Mouse (Mus musculus) MEL (cell line): Measurements from ENCODE around the gene Vmn1r198. TPM values are rescaled to one million over a fixed set of nuclear protein-coding genes. Genes with fewer than 3 reads are reported as not detected.
"Not testable (repeated sequence)": the region's sequence is repeated elsewhere in the genome, so short reads cannot be mapped to it uniquely, and the experiment has no call there.

ENCODE experiments used
- DNase-seq: peaks from one replicate; pipeline ENCODE4 v3.0.0; 2011; ENCODE audit warnings: low read depth, low spot score
- H3K27ac ChIP-seq: 2 replicates; pipeline ENCODE4 v1.5.1; 2012; ENCODE audit warnings: low read depth, mild to moderate bottlenecking, control low read depth, low read length, moderate library complexity; ENCODE audit not compliant: control insufficient read depth
- H3K27me3 ChIP-seq, 2 experiments: fragments of 150-350 bp in 1 of 2; sonication (generic) in 1 of 2; 2 replicates each; pipeline ENCODE4 v1.6.1; 2012; ENCODE audit warnings: low read length in 2 of 2, mild to moderate bottlenecking in 2 of 2, improper control_type of control experiment in 1 of 2, moderate library complexity in 1 of 2; ENCODE audit not compliant: insufficient read depth in 2 of 2, control insufficient read depth in 1 of 2
- H3K36me3 ChIP-seq, 2 experiments: 2 replicates each; pipeline ENCODE4 v1.6.1; 2012 to 2014; ENCODE audit warnings: low read length in 2 of 2, improper control_type of control experiment in 1 of 2, inconsistent platforms in 1 of 2, mild to moderate bottlenecking in 1 of 2; ENCODE audit not compliant: insufficient read depth in 2 of 2, control insufficient read depth in 1 of 2
- H3K4me1 ChIP-seq, 2 experiments: fragments of 150-350 bp in 1 of 2; sonication (generic) in 1 of 2; 2 replicates each; pipeline ENCODE4 v1.6.1; 2012; ENCODE audit warnings: low read length in 2 of 2, improper control_type of control experiment in 1 of 2, mild to moderate bottlenecking in 1 of 2; ENCODE audit not compliant: insufficient read depth in 2 of 2, control insufficient read depth in 1 of 2
- H3K4me3 ChIP-seq, 2 experiments: fragments of 150-350 bp in 1 of 2; sonication (generic) in 1 of 2; 2 replicates each; pipeline ENCODE4 v1.5.1; 2012; ENCODE audit warnings: low read depth in 2 of 2, low read length in 2 of 2, mild to moderate bottlenecking in 2 of 2, moderate library complexity in 2 of 2, control low read depth in 1 of 2, improper control_type of control experiment in 1 of 2; ENCODE audit not compliant: control insufficient read depth in 1 of 2, insufficient read depth in 1 of 2
- H3K79me2 ChIP-seq: 2 replicates; pipeline ENCODE4 v1.6.1; 2012; ENCODE audit warnings: mild to moderate bottlenecking, low read length, moderate library complexity; ENCODE audit not compliant: control insufficient read depth, poor library complexity, insufficient read depth
- H3K9ac ChIP-seq: 2 replicates; pipeline ENCODE4 v1.6.1; 2012; ENCODE audit warnings: low read depth, mild to moderate bottlenecking, control low read depth, low read length, moderate library complexity; ENCODE audit not compliant: control insufficient read depth, poor library complexity, severe bottlenecking
- H3K9me3 ChIP-seq: fragments of 150-350 bp; sonication (generic); replicated peaks from 2 replicates; pipeline ENCODE4 v1.6.1; 2012; ENCODE audit warnings: mild to moderate bottlenecking, low read length, improper control_type of control experiment, moderate library complexity; ENCODE audit not compliant: insufficient read depth
- BHLHE40 ChIP-seq: IDR thresholded peaks from 2 replicates; pipeline ENCODE4 v1.6.1; 2012; ENCODE audit warnings: low read depth, mild to moderate bottlenecking, inconsistent platforms, low read length, improper control_type of control experiment, borderline replicate concordance
- CHD1 ChIP-seq: IDR thresholded peaks from 2 replicates; pipeline ENCODE4 v1.6.1; 2012; ENCODE audit warnings: low read depth, mild to moderate bottlenecking, inconsistent platforms, low read length, improper control_type of control experiment
- CTCF ChIP-seq, 3 experiments: IDR thresholded peaks in 2 of 3; conservative IDR thresholded peaks in 1 of 3; 2 replicates each; pipeline ENCODE4 v1.5.1; 2011 to 2012; ENCODE audit warnings: low read length in 3 of 3, low read depth in 2 of 3, mild to moderate bottlenecking in 2 of 3, improper control_type of control experiment in 1 of 3, inconsistent platforms in 1 of 3, mixed read lengths in 1 of 3, moderate library complexity in 1 of 3; ENCODE audit not compliant: control insufficient read depth in 1 of 3, insufficient read depth in 1 of 3, poor library complexity in 1 of 3, severe bottlenecking in 1 of 3
- E2F4 ChIP-seq: IDR thresholded peaks from 2 replicates; pipeline ENCODE4 v1.6.1; 2011; ENCODE audit warnings: low read depth, low read length, improper control_type of control experiment, borderline replicate concordance
- ELF1 ChIP-seq: IDR thresholded peaks from 2 replicates; pipeline ENCODE4 v1.6.1; 2014; ENCODE audit warnings: low read depth, mild to moderate bottlenecking, inconsistent platforms, low read length, improper control_type of control experiment, moderate library complexity
- EP300 ChIP-seq, 2 experiments: IDR thresholded peaks; 2 replicates each; pipeline ENCODE4 v1.6.1; 2011; ENCODE audit warnings: improper control_type of control experiment in 2 of 2, low read length in 2 of 2, low read depth in 1 of 2, mild to moderate bottlenecking in 1 of 2
- GATA1 ChIP-seq: IDR thresholded peaks from 2 replicates; pipeline ENCODE4 v1.6.1; 2011; ENCODE audit warnings: low read depth, low read length, improper control_type of control experiment
- HCFC1 ChIP-seq: IDR thresholded peaks from 2 replicates; pipeline ENCODE4 v1.6.1; 2012; ENCODE audit warnings: low read depth, mild to moderate bottlenecking, inconsistent platforms, low read length, improper control_type of control experiment, moderate library complexity
- MAFK ChIP-seq: IDR thresholded peaks from 2 replicates; pipeline ENCODE4 v1.6.1; 2011; ENCODE audit warnings: low read depth, mild to moderate bottlenecking, low read length, improper control_type of control experiment, borderline replicate concordance
- MAX ChIP-seq: IDR thresholded peaks from 2 replicates; pipeline ENCODE4 v1.6.1; 2011; ENCODE audit warnings: low read length, improper control_type of control experiment
- MXI1 ChIP-seq: IDR thresholded peaks from 2 replicates; pipeline ENCODE4 v1.6.1; 2011; ENCODE audit warnings: mild to moderate bottlenecking, low read depth, low read length, improper control_type of control experiment
- MYB ChIP-seq: IDR thresholded peaks from 2 replicates; pipeline ENCODE4 v1.6.1; 2011; ENCODE audit warnings: mild to moderate bottlenecking, low read depth, low read length, improper control_type of control experiment
- MYC ChIP-seq: IDR thresholded peaks from 2 replicates; pipeline ENCODE4 v1.6.1; 2011; ENCODE audit warnings: low read depth, mild to moderate bottlenecking, low read length, improper control_type of control experiment, moderate library complexity
- NELFE ChIP-seq: IDR thresholded peaks from 2 replicates; pipeline ENCODE4 v1.6.1; 2011; ENCODE audit warnings: low read depth, low read length, improper control_type of control experiment
- POLR2A ChIP-seq, 2 experiments: IDR thresholded peaks; 2 replicates each; pipeline ENCODE4 v1.6.1; 2011 to 2012; ENCODE audit warnings: low read length in 2 of 2, mild to moderate bottlenecking in 2 of 2, control low read depth in 1 of 2, improper control_type of control experiment in 1 of 2, low read depth in 1 of 2, moderate library complexity in 1 of 2; ENCODE audit not compliant: control insufficient read depth in 1 of 2, insufficient read depth in 1 of 2, poor library complexity in 1 of 2
- POLR2AphosphoS2 ChIP-seq: IDR thresholded peaks from 2 replicates; pipeline ENCODE4 v1.6.1; 2011; ENCODE audit warnings: low read length, improper control_type of control experiment
- POLR2AphosphoS5 ChIP-seq: IDR thresholded peaks from 2 replicates; pipeline ENCODE4 v1.6.1; 2012; ENCODE audit warnings: low read depth, borderline replicate concordance, mild to moderate bottlenecking, inconsistent platforms, low read length, moderate library complexity, mixed read lengths
- SIN3A ChIP-seq: IDR thresholded peaks from 2 replicates; pipeline ENCODE4 v1.6.1; 2012; ENCODE audit warnings: low read length, improper control_type of control experiment, inconsistent platforms
- TAL1 ChIP-seq: IDR thresholded peaks from 2 replicates; pipeline ENCODE4 v1.6.1; 2012; ENCODE audit warnings: mild to moderate bottlenecking, inconsistent platforms, low read length, moderate library complexity, mixed read lengths
- TCF12 ChIP-seq: IDR thresholded peaks from 2 replicates; pipeline ENCODE4 v1.6.1; 2014; ENCODE audit warnings: low read depth, mild to moderate bottlenecking, inconsistent platforms, low read length, improper control_type of control experiment, moderate library complexity
- polyA plus RNA-seq, 2 experiments: library from polyadenylated mRNA; stranded (reverse) in 1 of 2; unstranded in 1 of 2; fragments of >175 nt in 1 of 2; fragments of >200 nt in 1 of 2; gene quantifications; 2 replicates each; pipeline versions ENCODE4 v1.2.1 to v1.2.4; 2012; ENCODE audit warnings: low replicate concordance in 2 of 2, low read depth in 1 of 2; ENCODE audit not compliant: insufficient read length in 2 of 2, insufficient read depth in 1 of 2, missing spikeins in 1 of 2
- total RNA-seq: library from RNA; depleted of rRNA; stranded (reverse); fragments of 300-350 nt; gene quantifications from 2 replicates; pipeline ENCODE4 v1.2.3, GENCODE M21; 2012

Vmn1r198 gene
- total and polyA plus RNA-seq, 3 experiments: not detected

GRCm38 (mm10) chr13:22335565-22335964, 14.6 kb upstream of the Vmn1r198 start:
- TF ChIP-seq E2F4: no peak
- no peak for TF ChIP-seq POLR2AphosphoS5
- no peak for TF ChIP-seq TAL1
- TF ChIP-seq BHLHE40: no peak
- TF ChIP-seq TCF12: no peak
- TF ChIP-seq MYC: no peak
- Histone ChIP-seq H3K79me2 (no peaks in the 10 kb centered on the region), H3K9ac (no peak overlapping the region), H3K9me3 (no peaks in the 10 kb centered on the region), H3K4me1 (no peaks in the 10 kb centered on the region), H3K36me3 (no peaks in the 10 kb centered on the region), H3K27me3 (no peaks in the 10 kb centered on the region), H3K4me3 (no peak overlapping the region), H3K27ac (no peak overlapping the region)
- no peak for DNase-seq

GRCm38 (mm10) chr13:22350813-22351212, 649 bp downstream of the Vmn1r198 start:
- no peaks in the 10 kb centered on the region for H3K79me2 ChIP-seq
- TF ChIP-seq TAL1 (no peak), MAFK (no peak), HCFC1 (no peak)
- H3K9ac ChIP-seq: no peak overlapping the region
- no peaks in the 10 kb centered on the region for H3K36me3 ChIP-seq
- no peaks in the 10 kb centered on the region for H3K9me3 ChIP-seq
- no peaks in the 10 kb centered on the region for H3K4me1 ChIP-seq
- DNase-seq: no peak
- H3K27ac ChIP-seq: no peak overlapping the region
- H3K4me3 ChIP-seq: no peak overlapping the region
- no peaks in the 10 kb centered on the region for H3K27me3 ChIP-seq

- TF ChIP-seq MXI1 (no peak), NELFE (no peak), SIN3A (no peak), ELF1 (no peak), CHD1 (no peak), MAFK (no peak), EP300 (IDR thresholded peaks at IDR 0.05; ENCODE audit: low read depth in 1 of 2, low read length in 2 of 2) (no peak), GATA1 (no peak), TCF12 (no peak), CTCF (IDR thresholded peaks at IDR 0.05 in 2 of 3, conservative IDR thresholded peaks at IDR 0.05 in 1 of 3; ENCODE audit: control insufficient read depth in 1 of 3, insufficient read depth in 1 of 3, low read depth in 2 of 3, low read length in 3 of 3, poor library complexity in 1 of 3, severe bottlenecking in 1 of 3) (no peak), MYB (no peak), E2F4 (no peak), MAX (no peak), BHLHE40 (no peak), POLR2AphosphoS5 (no peak), POLR2A (IDR thresholded peaks at IDR 0.05; ENCODE audit: control insufficient read depth in 1 of 2, insufficient read depth in 1 of 2, low read depth in 1 of 2, low read length in 2 of 2, poor library complexity in 1 of 2) (no peak), HCFC1 (no peak), POLR2AphosphoS2 (no peak)
- Histone ChIP-seq H3K27me3 (no peaks in the 10 kb centered on the region), H3K9me3 (no peaks in the 10 kb centered on the region), H3K9ac (no peak within 1 kb of the TSS), H3K27ac (no peak within 1 kb of the TSS), H3K79me2 (no peaks in the 10 kb centered on the region), H3K4me1 (no peaks in the 10 kb centered on the region), H3K4me3 (no peak within 1 kb of the TSS), H3K36me3 (no peaks in the 10 kb centered on the region)
- DNase-seq: no peak
These were observed 29.4 kb downstream of the Vmn1r198 start, which contains the start of gene Vmn1r199 for GRCm38 (mm10) chr13:22379518-22379917. Vmn1r199 (plus strand) TSS chr13:22379818.

GRCm38 (mm10) chr13:22381128-22381527, 31.0 kb downstream of the Vmn1r198 start:
- H3K27me3 ChIP-seq: not testable (repeated sequence)

More at GRCm38 (mm10) chr13:22381128-22381527, 31.0 kb downstream of the Vmn1r198 start:
- DNase-seq, H3K79me2 ChIP-seq, H3K27ac ChIP-seq, H3K9me3 ChIP-seq, H3K4me1 ChIP-seq, H3K9ac ChIP-seq, H3K36me3 ChIP-seq, H3K4me3 ChIP-seq: not testable (repeated sequence)
